Mouse (Mus musculus): ENCODE data around the gene Enthd1.

DNA sequence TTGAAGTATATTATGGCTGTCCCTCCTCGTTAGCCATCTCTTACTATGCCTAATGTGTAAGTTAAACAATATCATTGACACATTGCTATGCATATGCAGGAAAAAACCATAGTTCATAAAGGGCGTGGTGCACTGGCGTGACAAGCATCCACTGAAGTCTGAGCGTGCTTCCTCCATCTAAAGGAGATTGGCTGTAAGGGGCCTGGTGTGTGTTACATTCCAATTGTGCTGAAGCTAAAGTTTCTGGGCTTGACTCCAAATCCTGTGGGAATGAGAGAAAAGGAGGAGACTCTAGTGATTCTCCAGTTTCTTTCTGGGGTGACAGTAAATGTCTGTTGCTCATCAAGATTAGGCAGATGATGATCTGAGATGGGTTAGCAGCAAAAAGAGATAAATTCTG is 2.8 kb upstream of the Enthd1 start:
- no peak for TF ChIP-seq POLR2A (IDR thresholded peaks at IDR 0.05; ENCODE audit: insufficient read depth, low read depth, low read length)
- no peak for TF ChIP-seq CTCF (IDR thresholded peaks at IDR 0.05; ENCODE audit: insufficient read depth, low read depth, low read length)
